Mouse (Mus musculus): ENCODE measurements around the gene Smim1. TPM values are rescaled to one million over a fixed set of nuclear protein-coding genes. Genes with fewer than 3 reads are reported as not detected.

The Smim1 gene
- 132 and 166 TPM in 2 replicates for polyA plus RNA-seq (2015; fragmentation: Nextera tagmentation; extraction: Ambion mirVana)

DNA sequence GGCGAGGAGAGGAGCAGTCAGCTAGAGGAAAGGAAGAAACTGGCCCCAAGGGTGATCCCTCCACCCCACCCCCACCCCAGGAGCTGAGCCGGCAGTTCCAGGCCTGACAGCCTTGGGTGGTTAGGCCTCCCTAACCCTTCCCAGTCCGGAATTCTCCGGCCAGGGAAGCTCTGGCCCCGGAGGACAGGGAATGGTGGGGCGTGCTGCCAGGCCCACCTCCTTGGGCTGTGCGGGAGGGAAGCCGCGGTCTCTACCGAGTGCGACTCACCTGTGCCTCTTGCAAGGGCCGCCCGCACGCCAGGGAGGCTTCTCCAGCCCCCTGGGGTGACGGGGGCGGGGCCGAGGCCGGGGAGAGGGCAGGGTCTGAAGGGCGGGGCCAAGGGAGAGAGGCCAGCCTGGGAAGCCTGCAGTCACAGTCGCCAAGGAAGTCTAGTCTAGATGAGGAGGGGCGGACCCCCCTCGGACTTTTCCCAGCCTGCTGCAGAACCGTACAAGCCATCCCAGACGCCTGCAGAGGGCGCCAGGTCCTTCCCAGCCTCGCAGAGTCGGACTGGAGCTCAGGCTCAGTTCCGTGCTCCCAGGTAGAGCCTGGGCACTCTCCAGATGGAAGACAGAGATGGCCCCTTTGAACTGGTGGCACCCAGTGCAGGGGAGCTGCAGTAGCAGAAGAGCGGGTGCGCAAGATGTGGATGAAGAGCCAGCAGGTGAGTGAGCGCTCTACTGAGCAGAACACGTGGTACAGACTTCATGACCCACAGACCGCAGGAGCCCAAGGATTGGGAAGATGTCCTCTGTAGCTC is at the start of gene Smim1:
Gene Smim1 (minus strand): TSS at position 590 of the 800 bp plus-strand sequence.

DNA sequence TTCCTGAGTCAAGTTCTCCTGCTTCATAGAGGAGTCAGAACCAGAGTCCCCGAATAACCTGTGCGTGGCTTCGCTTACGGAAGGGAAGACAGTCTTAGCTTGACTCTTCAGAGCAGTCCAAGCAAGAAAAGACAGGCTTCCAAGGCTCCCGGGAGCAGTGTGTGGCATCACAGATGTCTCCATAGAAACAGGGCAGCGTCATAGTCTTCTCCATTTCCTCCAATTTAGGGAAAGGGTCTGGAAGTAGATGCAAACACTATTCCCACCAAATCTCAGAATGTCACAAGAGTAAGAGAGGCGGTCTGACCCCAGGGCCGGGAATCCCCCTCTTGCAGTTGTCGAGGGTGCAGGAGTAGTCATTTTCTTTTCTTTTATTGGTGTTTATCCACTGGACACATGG is 16.5 kb upstream of the Smim1 start, which contains the start of gene Ccdc27:
Gene Ccdc27 (minus strand): TSS at position 101 of the 400 bp plus-strand sequence.

DNA sequence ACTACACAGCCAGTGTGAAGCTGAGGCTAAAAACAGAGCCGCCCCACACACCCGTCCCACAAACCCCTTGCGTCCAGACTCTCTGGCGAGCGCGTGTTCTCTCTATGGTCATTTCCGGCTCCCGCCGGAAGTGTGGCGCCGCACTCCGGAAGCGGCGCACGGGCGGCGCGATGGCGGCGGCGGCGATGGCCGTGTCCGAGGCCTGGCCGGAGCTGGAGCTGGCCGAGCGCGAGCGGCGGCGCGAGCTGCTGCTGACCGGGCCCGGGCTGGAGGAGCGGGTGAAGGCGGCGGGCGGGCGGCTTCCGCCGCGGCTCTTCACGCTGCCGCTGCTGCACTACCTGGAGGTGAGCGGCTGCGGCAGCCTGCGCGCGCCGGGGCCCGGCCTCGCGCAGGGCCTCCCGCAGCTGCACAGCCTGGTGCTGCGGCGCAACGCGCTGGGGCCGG is 14.4 kb downstream of the Smim1 start, which contains the start of gene Lrrc47:
Gene Lrrc47 (plus strand): TSS at position 86 of the 444 bp plus-strand sequence.

DNA sequence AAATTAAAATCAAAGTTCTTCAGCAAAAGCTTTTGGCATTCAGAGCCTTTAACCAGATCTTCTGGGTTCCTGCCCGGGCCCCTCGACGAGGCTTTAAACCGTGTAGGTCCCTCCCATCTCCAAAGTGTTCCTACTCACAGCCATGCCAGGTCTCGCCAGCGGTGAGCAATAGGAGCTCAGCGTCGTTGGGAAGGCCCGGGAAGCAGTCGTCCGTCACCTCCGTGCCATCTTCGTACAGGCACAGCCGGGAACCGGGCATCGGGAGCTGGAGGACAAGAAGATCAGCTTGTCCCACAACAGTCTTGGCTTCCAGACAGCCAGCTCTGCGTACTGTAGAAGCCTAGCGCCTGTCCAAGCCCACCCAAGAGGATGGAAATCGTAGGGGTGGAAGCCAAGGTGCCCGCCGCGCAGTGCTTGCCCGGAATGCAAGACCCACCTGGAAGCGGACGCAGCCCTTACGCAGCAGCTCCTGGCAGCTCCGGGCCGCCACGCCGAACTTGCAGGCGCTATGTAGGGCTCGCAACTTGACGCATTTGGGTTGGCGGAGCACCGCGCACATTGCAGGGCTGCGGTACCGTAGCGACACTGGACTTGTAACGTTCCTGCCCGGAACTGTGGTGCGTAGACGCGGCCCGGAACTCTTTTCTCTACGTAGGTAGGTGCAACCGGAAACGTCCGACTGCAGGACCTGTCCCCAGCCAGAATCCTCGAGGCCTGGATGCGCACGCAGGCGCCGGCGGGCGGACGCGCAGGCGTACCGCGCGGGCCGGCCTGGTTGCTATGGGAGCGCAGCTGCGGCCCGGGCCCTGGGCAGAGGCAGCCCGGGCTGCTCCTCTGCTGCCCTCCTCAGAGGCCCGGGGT is 51.4 kb downstream of the Smim1 start, which contains the start of the genes Dffb and Cep104:
Gene Dffb (minus strand): TSS at position 696 of the 861 bp plus-strand sequence.
Gene Cep104 (plus strand): TSS at position 764 of the 861 bp plus-strand sequence.

Other genes with a start within 250 kb of the Smim1 start
- gene A430005L14Rik, start 69.0 kb downstream of the Smim1 start, polyA plus RNA-seq (2015; fragmentation: Nextera tagmentation; extraction: Ambion mirVana) = 69.6 and 79.5 TPM in 2 replicates
- gene Dffb, start 51.1 kb downstream of the Smim1 start, polyA plus RNA-seq (2015; fragmentation: Nextera tagmentation; extraction: Ambion mirVana) = 6.0 and 8.3 TPM in 2 replicates
- gene Cep104, start 51.0 kb downstream of the Smim1 start, polyA plus RNA-seq (2015; fragmentation: Nextera tagmentation; extraction: Ambion mirVana) = 7.2 and 8.1 TPM in 2 replicates
- gene Lrrc47, start 14.5 kb downstream of the Smim1 start, polyA plus RNA-seq (2015; fragmentation: Nextera tagmentation; extraction: Ambion mirVana) = 18.3 and 21.8 TPM in 2 replicates
- 0.08 TPM in 1 of 2 replicates, not detected in the other for gene Ccdc27, start 16.4 kb upstream of the Smim1 start, polyA plus RNA-seq (2015; fragmentation: Nextera tagmentation; extraction: Ambion mirVana)
- gene Trp73, start 114.0 kb upstream of the Smim1 start, polyA plus RNA-seq (2015; fragmentation: Nextera tagmentation; extraction: Ambion mirVana) = 0.12 TPM in 1 of 2 replicates, not detected in the other
- gene Wrap73, start 116.1 kb upstream of the Smim1 start, polyA plus RNA-seq (2015; fragmentation: Nextera tagmentation; extraction: Ambion mirVana) = 23.4 and 27.0 TPM in 2 replicates
- gene Tprgl, start 134.4 kb upstream of the Smim1 start, polyA plus RNA-seq (2015; fragmentation: Nextera tagmentation; extraction: Ambion mirVana) = 270 and 271 TPM in 2 replicates
- gene Megf6, start 144.5 kb upstream of the Smim1 start, polyA plus RNA-seq (2015; fragmentation: Nextera tagmentation; extraction: Ambion mirVana) = 10.6 and 19.4 TPM in 2 replicates

Measured in adrenal gland, postnatal 0 days (tissue).